Mouse (Mus musculus): ENCODE data around the gene Zfp85. TPM values are rescaled to one million over a fixed set of nuclear protein-coding genes. Genes with fewer than 3 reads are reported as not detected.
"Not testable (repeated sequence)": the region's sequence is repeated elsewhere in the genome, so short reads cannot be mapped to it uniquely, and the experiment has no call there.

Gene Zfp85
- polyA plus RNA-seq (2015; fragmentation: Nextera tagmentation; extraction: Ambion mirVana): 4.2 and 4.8 TPM in 2 replicates

- TF ChIP-seq EP300 (IDR thresholded peaks at IDR 0.05) (peak; percentile 23; the same call in 1 of the 2 replicates), CTCF (IDR thresholded peaks at IDR 0.05) (no peak)
- peak within 1 kb of the TSS; percentile 44; the same call in 1 of the 2 replicates for H3K9ac ChIP-seq (replicated peaks; ENCODE audit: low read depth)
- peak within 1 kb of the TSS; percentile 73 for H3K4me3 ChIP-seq (ENCODE audit: low read depth, low read length)
- peak within 1 kb of the TSS; percentile 56 for H3K4me2 ChIP-seq (replicated peaks; ENCODE audit: low read depth, low read length)
- H3K27ac ChIP-seq (ENCODE audit: low read length): peak within 1 kb of the TSS; percentile 77
- no peaks in the 10 kb centered on the region for H3K36me3 ChIP-seq (ENCODE audit: insufficient read depth, low read length)
- H3K4me1 ChIP-seq (ENCODE audit: insufficient read depth, low read depth, low read length): no peaks in the 10 kb centered on the region
- H3K9me3 ChIP-seq (ENCODE audit: low read length): no peaks in the 10 kb centered on the region
- WGBS: 5% methylated on average over 24 of the region's 24 CpGs
- ATAC-seq (peak; percentile 92), DNase-seq (ENCODE audit: low spot score) (peak; percentile 91)
- no peaks in the 10 kb centered on the region for H3K27me3 ChIP-seq (replicated peaks; ENCODE audit: insufficient read depth, low read length)
These were observed at the start of gene Zfp85 for GRCm38 (mm10) chr13:67754333-67755306. Zfp85 (minus strand) TSS chr13:67755228.

- H3K9ac ChIP-seq (replicated peaks; ENCODE audit: low read depth); H3K4me2 ChIP-seq (replicated peaks; ENCODE audit: low read depth, low read length); H3K27ac ChIP-seq (ENCODE audit: low read length); H3K4me3 ChIP-seq (ENCODE audit: low read depth, low read length); DNase-seq (ENCODE audit: low spot score); H3K36me3 ChIP-seq (ENCODE audit: insufficient read depth, low read length); H3K27me3 ChIP-seq (replicated peaks; ENCODE audit: insufficient read depth, low read length); H3K9me3 ChIP-seq (ENCODE audit: low read length); ATAC-seq; H3K4me1 ChIP-seq (ENCODE audit: insufficient read depth, low read depth, low read length): not testable (repeated sequence)
- 85% methylated on average over 3 of the region's 3 CpGs for WGBS
These were observed 44.1 kb upstream of the Zfp85 start for GRCm38 (mm10) chr13:67799151-67799550.

GRCm38 (mm10) chr13:67798618-67799017 is 43.6 kb upstream of the Zfp85 start:
- Histone ChIP-seq H3K9ac (replicated peaks; ENCODE audit: low read depth) (no peak overlapping the region), H3K27me3 (replicated peaks; ENCODE audit: insufficient read depth, low read length) (no peaks in the 10 kb centered on the region), H3K27ac (ENCODE audit: low read length) (no peak overlapping the region), H3K4me1 (ENCODE audit: insufficient read depth, low read depth, low read length) (no peaks in the 10 kb centered on the region), H3K36me3 (ENCODE audit: insufficient read depth, low read length) (no peaks in the 10 kb centered on the region), H3K9me3 (ENCODE audit: low read length) (no peaks in the 10 kb centered on the region), H3K4me3 (ENCODE audit: low read depth, low read length) (no peak overlapping the region), H3K4me2 (replicated peaks; ENCODE audit: low read depth, low read length) (no peak overlapping the region)
- WGBS: 85% methylated on average over 3 of the region's 3 CpGs
- DNase-seq (ENCODE audit: low spot score) (no peak), ATAC-seq (no peak)
- TF ChIP-seq CTCF (IDR thresholded peaks at IDR 0.05) (no peak), EP300 (IDR thresholded peaks at IDR 0.05) (no peak)

- DNase-seq (ENCODE audit: low spot score) (no peak), ATAC-seq (no peak)
- TF ChIP-seq EP300 (IDR thresholded peaks at IDR 0.05) (no peak), CTCF (IDR thresholded peaks at IDR 0.05) (no peak)
- Histone ChIP-seq H3K36me3 (ENCODE audit: insufficient read depth, low read length) (no peaks in the 10 kb centered on the region), H3K4me2 (replicated peaks; ENCODE audit: low read depth, low read length) (no peak overlapping the region), H3K4me1 (ENCODE audit: insufficient read depth, low read depth, low read length) (no peaks in the 10 kb centered on the region), H3K9me3 (ENCODE audit: low read length) (no peaks in the 10 kb centered on the region), H3K27me3 (replicated peaks; ENCODE audit: insufficient read depth, low read length) (no peaks in the 10 kb centered on the region), H3K4me3 (ENCODE audit: low read depth, low read length) (no peak overlapping the region), H3K9ac (replicated peaks; ENCODE audit: low read depth) (no peak overlapping the region), H3K27ac (ENCODE audit: low read length) (no peak overlapping the region)
- 91% methylated on average over 10 of the region's 10 CpGs for WGBS
These were observed 37.0 kb upstream of the Zfp85 start for GRCm38 (mm10) chr13:67791921-67792455.

- 8% methylated on average over 26 of the region's 26 CpGs for WGBS
These were observed 24.5 kb upstream of the Zfp85 start, which contains the start of gene Zfp493 for GRCm38 (mm10) chr13:67779265-67780221. Zfp493 (plus strand) TSS chr13:67779693.

More at GRCm38 (mm10) chr13:67779265-67780221, 24.5 kb upstream of the Zfp85 start, which contains the start of gene Zfp493:
- no peaks in the 10 kb centered on the region for H3K9me3 ChIP-seq (ENCODE audit: low read length)
- ATAC-seq (peak; percentile 97), DNase-seq (ENCODE audit: low spot score) (peak; percentile 95)
- peak within 1 kb of the TSS; percentile 48 for H3K9ac ChIP-seq (replicated peaks; ENCODE audit: low read depth)
- no peaks in the 10 kb centered on the region for H3K36me3 ChIP-seq (ENCODE audit: insufficient read depth, low read length)
- peaks cover 5% of the 10 kb centered on the region; the same call in 1 of the 2 replicates for H3K4me1 ChIP-seq (ENCODE audit: insufficient read depth, low read depth, low read length)
- H3K4me2 ChIP-seq (replicated peaks; ENCODE audit: low read depth, low read length): peak within 1 kb of the TSS; percentile 91
- H3K4me3 ChIP-seq (ENCODE audit: low read depth, low read length): peak within 1 kb of the TSS; percentile 59
- TF ChIP-seq EP300 (IDR thresholded peaks at IDR 0.05): no peak
- TF ChIP-seq CTCF (IDR thresholded peaks at IDR 0.05): no peak
- peak within 1 kb of the TSS; percentile 40 for H3K27ac ChIP-seq (ENCODE audit: low read length)
- no peaks in the 10 kb centered on the region for H3K27me3 ChIP-seq (replicated peaks; ENCODE audit: insufficient read depth, low read length)

Data from lung, postnatal 0 days (tissue).